Mouse (Mus musculus) T-helper 2 cell (primary cell): Measurements from ENCODE around the gene Gm17349.

Source experiments
- in situ Hi-C: fragments of 300-600 bp; cut with MboI, MseI; formaldehyde crosslinking; loops from one replicate; pipeline ENCODE4 v1.15.1; 2025; ENCODE audit warnings: high pct_unique_total_duplicates

Gene Gm17349

GRCm38 (mm10) chr15:99664600-99665451 is 40.5 kb downstream of the Gm17349 start:
- in situ Hi-C loops = no loop called here

DNA sequence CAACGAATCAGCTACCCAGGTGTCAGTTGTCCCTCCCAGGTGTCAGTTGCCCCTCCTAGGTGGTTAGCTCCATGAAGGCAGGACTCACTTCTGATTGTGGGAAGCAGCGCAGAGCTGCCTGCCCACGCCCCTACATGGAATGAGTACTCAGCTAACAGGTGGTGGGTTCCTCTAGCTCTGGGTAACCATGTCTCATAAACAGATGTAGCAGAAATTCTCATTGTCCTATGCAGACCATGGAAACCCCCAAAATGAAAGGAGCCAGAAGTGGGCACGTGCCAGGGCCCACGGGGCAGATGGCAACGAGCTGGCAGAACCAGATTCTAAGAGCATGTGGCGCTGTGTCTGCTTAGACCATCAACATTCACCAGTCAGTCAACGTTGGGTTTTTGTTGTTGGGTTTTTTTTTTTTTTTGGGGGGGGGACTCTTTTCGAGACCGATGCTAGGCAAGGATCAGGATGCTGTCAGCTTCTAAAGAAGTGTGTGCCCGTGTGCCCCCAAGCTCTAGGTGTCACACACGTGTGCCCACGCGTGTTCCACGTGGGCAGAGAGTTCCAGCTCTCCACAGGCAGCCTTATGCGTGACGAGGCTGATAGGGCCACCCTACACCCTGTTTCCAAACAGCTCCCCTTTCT is 41.2 kb downstream of the Gm17349 start:
- in situ Hi-C loops = no loop called here

DNA sequence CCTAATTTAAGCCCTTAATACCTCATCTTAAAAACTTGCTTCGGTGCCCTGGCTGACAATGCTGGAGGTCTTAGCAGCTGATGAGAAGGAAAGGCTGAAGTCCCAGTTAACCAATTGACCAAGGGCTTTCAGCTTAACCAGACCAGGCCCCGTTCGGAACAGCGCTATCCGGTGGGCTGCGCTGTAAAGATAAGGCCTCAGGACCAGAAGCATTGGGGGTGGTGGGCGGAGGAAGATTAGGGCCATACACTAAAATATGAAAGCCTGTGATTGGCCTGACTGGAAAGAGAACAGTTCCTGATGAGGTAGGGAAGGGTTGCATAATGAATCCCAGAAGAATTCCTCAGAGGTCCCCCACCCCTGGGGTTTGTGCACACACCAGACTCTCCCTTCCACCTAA is 42.9 kb downstream of the Gm17349 start:
- in situ Hi-C loops = no loop called here

GRCm38 (mm10) chr15:99661121-99661830 is 44.0 kb downstream of the Gm17349 start:
- in situ Hi-C loops = no loop called here

- in situ Hi-C loops = no loop called here
These were observed 46.9 kb downstream of the Gm17349 start for GRCm38 (mm10) chr15:99658437-99658836.

- in situ Hi-C loops = no loop called here
These were observed 49.3 kb downstream of the Gm17349 start for GRCm38 (mm10) chr15:99655956-99656355.

DNA sequence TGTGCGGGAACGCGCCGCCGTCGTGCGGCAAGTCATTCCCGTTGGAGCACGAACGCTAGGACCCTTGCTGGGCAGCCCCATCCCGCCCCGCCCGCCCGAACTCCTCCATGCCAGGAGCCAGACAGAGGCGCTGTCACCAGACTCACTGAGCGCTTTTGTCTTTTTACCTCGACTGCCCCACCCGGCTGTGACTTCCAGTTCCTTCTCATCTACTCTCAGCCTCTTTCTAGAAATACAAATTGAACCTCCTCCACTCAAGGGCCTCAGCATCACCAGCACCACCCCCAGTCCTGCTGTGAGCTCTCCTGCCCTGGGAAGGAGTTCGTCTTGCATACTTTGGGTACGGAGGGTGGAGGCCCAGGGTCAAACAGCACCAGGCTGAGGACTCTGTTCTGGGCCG is 51.4 kb downstream of the Gm17349 start:
- in situ Hi-C loops = no loop called here

DNA sequence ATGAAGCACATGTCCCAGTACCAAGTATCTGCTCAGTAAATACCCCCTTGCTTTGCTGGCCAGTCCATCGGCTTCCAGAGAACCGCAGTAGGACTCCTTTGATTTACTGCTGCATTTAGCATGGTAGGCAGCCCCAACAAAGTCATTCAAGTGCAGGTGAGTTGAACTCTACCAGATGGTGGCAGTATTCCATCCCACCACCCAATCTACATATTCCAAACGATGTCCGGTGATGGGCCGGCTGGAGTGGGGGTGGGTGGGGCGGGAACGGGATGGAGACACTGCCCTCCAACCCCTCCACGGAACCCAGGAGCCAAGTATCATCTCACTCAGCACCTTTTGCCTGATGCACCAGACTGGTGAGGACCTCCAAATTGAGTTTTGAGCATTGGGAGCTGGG is 52.0 kb downstream of the Gm17349 start:
- in situ Hi-C loops = no loop called here
